ENCODE assay signal across 18 mouse cellular contexts in the genomic region with DNA sequence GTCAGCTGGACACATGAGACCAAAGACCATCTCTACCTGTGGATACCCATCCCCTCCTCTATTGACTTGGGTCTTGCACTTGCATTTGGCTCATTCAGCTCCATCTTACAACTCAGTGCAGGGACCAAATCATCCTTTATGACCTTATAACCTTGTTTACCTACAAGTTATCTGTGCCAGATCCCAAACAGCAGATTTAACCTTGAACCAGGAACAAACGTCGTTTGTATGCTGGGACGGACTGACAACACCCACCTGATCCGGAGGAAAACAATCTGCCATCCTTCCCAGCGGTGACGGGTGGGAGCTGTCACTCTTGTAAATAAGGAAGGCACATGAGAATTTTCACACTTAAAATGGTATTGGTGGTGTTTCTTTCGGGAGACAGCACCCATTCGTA.
"Had no signal": no experiment of that assay in that cellular context is flagged by ENCODE, and none has a peak within 500 bp of the region (broad histone marks: within the 10 kb centered on the region; RNA-seq: fewer than 3 reads in every experiment).

No protein-coding gene starts in this region.

- H3K27ac ChIP-seq: midbrain, embryonic 10.5 days; midbrain, embryonic 12.5 days; neural tube, embryonic 13.5 days; neural tube, embryonic 15.5 days had no signal

- H3K4me2 ChIP-seq: lung, embryonic 14.5 days; midbrain, embryonic 12.5 days; neural tube, embryonic 13.5 days; neural tube, embryonic 15.5 days had no signal

- H3K4me3 ChIP-seq: midbrain, embryonic 10.5 days; midbrain, embryonic 12.5 days; myocyte; neural tube, embryonic 13.5 days; neural tube, embryonic 15.5 days had no signal

- DNase-seq: lung, embryonic 14.5 days; lung, postnatal 10 days; lung, postnatal 4 days; midbrain, embryonic 14.5 days; retina, postnatal 1 day; right cerebral cortex, adult 18-20 months; right cerebral cortex, postnatal 25 days; right cerebral cortex, postnatal 4 days; spleen, adult 18-20 months; thymus, adult 18-20 months; thymus, postnatal 14 days; thymus, postnatal 36 days had no signal

- H3K9me3 ChIP-seq: midbrain, embryonic 10.5 days; midbrain, embryonic 12.5 days; neural tube, embryonic 13.5 days; neural tube, embryonic 15.5 days had no signal

- H3K4me1 ChIP-seq: midbrain, embryonic 10.5 days; midbrain, embryonic 12.5 days; neural tube, embryonic 13.5 days; neural tube, embryonic 15.5 days had no signal

- ATAC-seq: midbrain, embryonic 16.5 days had no signal

- H3K9ac ChIP-seq: lung, embryonic 14.5 days; midbrain, embryonic 12.5 days; neural tube, embryonic 13.5 days; neural tube, embryonic 15.5 days had no signal

- H3K27me3 ChIP-seq: midbrain, embryonic 12.5 days; neural tube, embryonic 13.5 days; neural tube, embryonic 15.5 days had no signal

- H3K36me3 ChIP-seq: midbrain, embryonic 10.5 days; midbrain, embryonic 12.5 days; neural tube, embryonic 13.5 days; neural tube, embryonic 15.5 days had no signal
